25 mouse cellular contexts compared by ENCODE assay signal in the genomic region with DNA sequence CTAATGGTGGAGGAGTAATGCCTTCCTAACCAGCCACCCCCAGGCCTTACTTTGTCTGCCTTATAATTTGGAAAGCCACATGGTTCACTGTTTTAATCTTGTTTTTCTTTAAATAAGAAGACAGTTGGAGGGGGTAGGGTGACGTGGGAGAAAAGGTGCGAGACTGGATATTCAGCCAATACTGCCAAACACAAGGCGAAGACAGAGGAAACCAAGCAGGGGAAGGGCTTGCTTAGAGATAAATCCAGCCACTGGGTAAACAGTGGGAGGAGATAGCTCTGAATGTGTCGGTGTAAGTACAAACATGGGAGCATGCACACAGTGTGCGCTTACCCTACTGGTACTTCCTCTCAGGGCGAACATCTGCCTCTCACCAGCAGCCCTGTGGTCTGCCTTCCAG.
DNase-seq lines count a peak whose midpoint lies in the region; ATAC-seq lines count a peak whose summit lies in the region.
"Had no signal": no experiment of that assay in that cellular context is flagged by ENCODE, and none has a peak within 500 bp of the region (broad histone marks: within the 10 kb centered on the region; RNA-seq: fewer than 3 reads in every experiment).

No protein-coding gene starts in this region.

- ATAC-seq in heart, embryonic 12.5 days (ENCODE audit: insufficient number of reproducible peaks, low FRiP score), result peak; percentile 22; the same call in 1 of the 2 replicates
- ATAC-seq: forebrain, embryonic 16.5 days; hindbrain, postnatal 0 days; intestine, embryonic 15.5 days; liver, embryonic 12.5 days; liver, postnatal 0 days; lung, postnatal 0 days; midbrain, embryonic 13.5 days had no signal

- no peak for DNase-seq in heart, postnatal 36 days
- peak; percentile 42 to 53 for DNase-seq in left cerebral cortex, adult 9 months (ENCODE audit: low spot score in 2 of 2)
- DNase-seq in left cerebral cortex, postnatal 10 days (ENCODE audit: extremely low spot score in 1 of 2, low spot score in 2 of 2), result no peak
- peak; percentile 22 to 41 for DNase-seq in right cerebral cortex, postnatal 36 days (ENCODE audit: low spot score in 2 of 2)
- DNase-seq in right cerebral cortex, postnatal 14 days, result no peak
- DNase-seq: adrenal gland, postnatal 25 days; B cell, adult 2 months; cerebellum, adult 18-20 months; cerebellum, postnatal 10 days; gastrocnemius, postnatal 10 days; kidney, adult 2 months; kidney, postnatal 36 days; liver, postnatal 0 days had no signal

- no peak overlapping the region for H3K4me2 ChIP-seq in heart, embryonic 12.5 days
- H3K4me2 ChIP-seq: embryonic facial prominence, embryonic 13.5 days; heart, embryonic 15.5 days; hindbrain, embryonic 12.5 days; intestine, embryonic 15.5 days; liver, embryonic 12.5 days; midbrain, embryonic 13.5 days; neural tube, embryonic 13.5 days had no signal

- no peaks in the 10 kb centered on the region for H3K27me3 ChIP-seq in heart, embryonic 12.5 days (replicated peaks)
- H3K27me3 ChIP-seq: embryonic facial prominence, embryonic 13.5 days; heart, embryonic 15.5 days; intestine, embryonic 15.5 days; liver, embryonic 12.5 days; midbrain, embryonic 13.5 days; neural tube, embryonic 13.5 days had no signal

- H3K4me3 ChIP-seq in heart, embryonic 12.5 days, result no peak overlapping the region
- H3K4me3 ChIP-seq: embryonic facial prominence, embryonic 13.5 days; heart, embryonic 15.5 days; hindbrain, embryonic 12.5 days; intestine, embryonic 15.5 days; liver, embryonic 12.5 days; midbrain, embryonic 13.5 days; neural tube, embryonic 13.5 days had no signal

- 50% methylated on average over 6 of the region's 6 CpGs for WGBS in heart, embryonic 12.5 days

- no peak overlapping the region for H3K27ac ChIP-seq in heart, embryonic 12.5 days (ENCODE audit: poor library complexity, severe bottlenecking)
- H3K27ac ChIP-seq: embryonic facial prominence, embryonic 13.5 days; heart, embryonic 15.5 days; hindbrain, embryonic 12.5 days; hindbrain, postnatal 0 days; intestine, embryonic 15.5 days; liver, embryonic 12.5 days; macrophage; midbrain, embryonic 13.5 days; neural tube, embryonic 13.5 days had no signal

- no peak overlapping the region for H3K9ac ChIP-seq in heart, embryonic 12.5 days
- H3K9ac ChIP-seq: embryonic facial prominence, embryonic 13.5 days; heart, embryonic 15.5 days; hindbrain, embryonic 12.5 days; intestine, embryonic 15.5 days; liver, embryonic 12.5 days; liver, postnatal 0 days; midbrain, embryonic 13.5 days; neural tube, embryonic 13.5 days had no signal

- no peaks in the 10 kb centered on the region for H3K9me3 ChIP-seq in heart, embryonic 12.5 days (replicated peaks)
- H3K9me3 ChIP-seq: embryonic facial prominence, embryonic 13.5 days; heart, embryonic 15.5 days; hindbrain, embryonic 12.5 days; intestine, embryonic 15.5 days; liver, embryonic 12.5 days; midbrain, embryonic 13.5 days; neural tube, embryonic 13.5 days had no signal

- H3K4me1 ChIP-seq in heart, embryonic 12.5 days (replicated peaks), result 0 out of 2 replicates have a peak, but pooled peaks cover 12% of the 10 kb centered on the region
- H3K4me1 ChIP-seq: embryonic facial prominence, embryonic 13.5 days; heart, embryonic 15.5 days; intestine, embryonic 15.5 days; liver, embryonic 12.5 days had no signal

- intact Hi-C loops in heart, postnatal 36 days (cut with DNase I), result no loop called here
- intact Hi-C loops in left cerebral cortex, postnatal 10 days (cut with DNase I), result no loop called here

- H3K36me3 ChIP-seq in heart, embryonic 12.5 days, result no peaks in the 10 kb centered on the region
- H3K36me3 ChIP-seq: embryonic facial prominence, embryonic 13.5 days; heart, embryonic 15.5 days; hindbrain, embryonic 12.5 days; intestine, embryonic 15.5 days; liver, embryonic 12.5 days; midbrain, embryonic 13.5 days; neural tube, embryonic 13.5 days had no signal

Comparison
In these comparisons a context has a peak if more than half of its experiments do, and no peak if none do; other contexts are left out.
1. DNase-seq: peak in left cerebral cortex, adult 9 months (2 of 2) and right cerebral cortex, postnatal 36 days (2 of 2); none in heart, postnatal 36 days (0 of 2), left cerebral cortex, postnatal 10 days (0 of 2) and right cerebral cortex, postnatal 14 days (single experiment).